Mouse (Mus musculus) embryonic facial prominence, embryonic 12.5 days (tissue): Measurements from ENCODE around the gene Lacc1. TPM values are rescaled to one million over a fixed set of nuclear protein-coding genes. Genes with fewer than 3 reads are reported as not detected.

Experiments used
- ATAC-seq: fragments of 200-750 bp; cut with Nextera tagmentation; 2 replicates; pipeline ENCODE4 v1.8.0; 2017; ENCODE audit not compliant: insufficient number of reproducible peaks, insufficient read depth, low FRiP score, low TSS enrichment
- H3K27ac ChIP-seq: fragments of 300-500 bp; sonication (generic); 2 replicates; pipeline ENCODE4 v1.5.1; 2016; ENCODE audit warnings: mild to moderate bottlenecking
- H3K27me3 ChIP-seq: fragments of 300-500 bp; sonication (generic); 2 replicates; pipeline ENCODE4 v1.6.1; 2016; ENCODE audit warnings: mild to moderate bottlenecking, moderate library complexity
- H3K36me3 ChIP-seq: fragments of 300-500 bp; sonication (generic); 2 replicates; pipeline ENCODE4 v1.6.1; 2016; ENCODE audit warnings: mild to moderate bottlenecking
- H3K4me1 ChIP-seq: fragments of 300-500 bp; sonication (generic); 2 replicates; pipeline ENCODE4 v1.6.1; 2016
- H3K4me2 ChIP-seq: fragments of 300-500 bp; sonication (generic); replicated peaks from 2 replicates; pipeline ENCODE4 v1.6.1; 2016; ENCODE audit warnings: mild to moderate bottlenecking, moderate library complexity
- H3K4me3 ChIP-seq: fragments of 300-500 bp; sonication (generic); 2 replicates; pipeline ENCODE4 v1.5.1; 2016; ENCODE audit warnings: mild to moderate bottlenecking
- H3K9ac ChIP-seq: fragments of 300-500 bp; sonication (generic); 2 replicates; pipeline ENCODE4 v1.6.1; 2016; ENCODE audit warnings: mild to moderate bottlenecking, moderate library complexity
- H3K9me3 ChIP-seq: fragments of 300-500 bp; sonication (generic); 2 replicates; pipeline ENCODE4 v1.6.1; 2016; ENCODE audit warnings: mild to moderate bottlenecking, moderate library complexity
- WGBS: fragments of 180-500 bp; shearing (Covaris S2); methylation state at CpG from one replicate; pipeline ENCODE4 v1.1.7; 2016; 5-methylcytosine and 5-hydroxymethylcytosine counted together
- polyA plus RNA-seq: library from polyadenylated mRNA; unstranded; fragments of >200 nt; fragmentation: Nextera tagmentation; extraction: Ambion mirVana; gene quantifications from 2 replicates; pipeline ENCODE4 v1.2.1, GENCODE M21; 2016

Gene Lacc1
- 9.1 TPM in 2 replicates for polyA plus RNA-seq

DNA sequence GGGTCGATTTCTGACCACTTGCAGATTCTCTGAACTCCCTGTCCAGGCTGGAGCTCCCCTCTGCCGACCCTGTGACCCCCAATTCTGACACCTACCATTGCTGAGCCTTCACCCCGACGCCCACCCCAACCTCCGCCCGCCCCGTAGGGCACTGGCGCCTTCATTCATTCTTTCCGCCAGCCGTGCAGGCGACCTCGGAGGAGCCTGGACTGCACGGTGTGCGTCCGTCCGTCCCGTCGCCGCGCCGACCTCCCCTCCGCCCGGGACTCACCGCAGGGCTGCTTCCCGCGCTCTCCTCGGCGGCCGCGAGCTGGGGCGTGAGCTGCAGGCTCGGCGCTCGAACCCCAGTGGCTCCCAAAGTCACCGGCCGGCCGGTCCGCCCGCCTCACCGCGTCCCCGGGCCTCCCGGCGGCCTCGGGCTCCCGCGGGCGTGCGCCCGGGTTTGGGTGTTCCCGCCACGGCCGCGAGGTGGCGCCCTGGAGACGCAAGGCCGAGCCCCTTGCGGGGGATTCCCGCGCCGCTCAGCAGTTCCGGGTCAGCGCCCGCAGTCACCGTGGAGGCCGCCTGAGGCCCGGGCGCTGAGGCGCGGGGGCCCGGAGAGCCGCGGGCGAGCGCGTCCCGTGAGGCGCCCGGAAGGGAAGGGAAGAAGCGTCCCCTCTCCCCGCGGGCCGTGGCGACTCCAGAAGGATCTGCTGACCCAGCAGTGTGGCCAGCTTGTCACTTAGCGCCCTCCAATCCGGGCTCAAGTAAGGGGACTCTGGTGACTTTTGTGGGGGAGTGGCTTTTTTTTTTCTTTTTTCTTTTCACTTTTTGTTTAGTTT, at the start of gene Lacc1, which contains the start of gene Ccdc122:
Lacc1 (minus strand) TSS at position 679 of the 821 bp plus-strand sequence.
Ccdc122 (plus strand) TSS at position 547 of the 821 bp plus-strand sequence.
- ATAC-seq, result peak; percentile 69; the same call in 1 of the 2 replicates
- Histone ChIP-seq H3K27me3 (no peaks in the 10 kb centered on the region), H3K4me2 (peak within 1 kb of the TSS; percentile 81), H3K4me3 (peak within 1 kb of the TSS; percentile 58), H3K27ac (no peak within 1 kb of the TSS), H3K9me3 (no peaks in the 10 kb centered on the region), H3K9ac (peak within 1 kb of the TSS; percentile 74), H3K36me3 (no peaks in the 10 kb centered on the region), H3K4me1 (peaks cover 7% of the 10 kb centered on the region; the same call in 1 of the 2 replicates)
- WGBS, result 1% methylated on average over 80 of the region's 86 CpGs

DNA sequence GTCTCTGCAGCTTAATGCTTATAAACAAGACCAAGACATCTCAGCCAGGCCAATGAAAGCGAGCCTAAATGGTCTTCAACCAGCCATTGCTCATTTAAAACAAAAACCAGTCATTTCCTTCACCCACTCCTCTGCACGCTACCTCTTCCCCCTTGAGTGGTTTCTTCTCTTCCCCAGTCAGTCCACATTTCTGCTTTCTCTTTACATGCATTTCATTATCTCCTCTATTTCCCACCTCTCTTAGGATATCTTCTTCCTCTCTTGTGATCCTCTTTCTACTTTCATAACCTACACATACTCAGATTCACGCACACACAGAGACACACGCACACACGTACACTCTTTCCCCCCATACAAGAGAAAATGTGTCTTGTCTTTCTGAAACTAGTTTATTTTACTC, 44.5 kb upstream of the Lacc1 start:
- no peak for ATAC-seq
- H3K27me3 ChIP-seq, result no peaks in the 10 kb centered on the region
- no peak overlapping the region for H3K4me2 ChIP-seq
- no peak overlapping the region for H3K27ac ChIP-seq
- 92% methylated on average over 5 of the region's 5 CpGs for WGBS
- H3K4me1 ChIP-seq, result no peaks in the 10 kb centered on the region
- H3K9me3 ChIP-seq, result no peaks in the 10 kb centered on the region
- no peaks in the 10 kb centered on the region for H3K36me3 ChIP-seq
- H3K4me3 ChIP-seq, result no peak overlapping the region
- H3K9ac ChIP-seq, result no peak overlapping the region

DNA sequence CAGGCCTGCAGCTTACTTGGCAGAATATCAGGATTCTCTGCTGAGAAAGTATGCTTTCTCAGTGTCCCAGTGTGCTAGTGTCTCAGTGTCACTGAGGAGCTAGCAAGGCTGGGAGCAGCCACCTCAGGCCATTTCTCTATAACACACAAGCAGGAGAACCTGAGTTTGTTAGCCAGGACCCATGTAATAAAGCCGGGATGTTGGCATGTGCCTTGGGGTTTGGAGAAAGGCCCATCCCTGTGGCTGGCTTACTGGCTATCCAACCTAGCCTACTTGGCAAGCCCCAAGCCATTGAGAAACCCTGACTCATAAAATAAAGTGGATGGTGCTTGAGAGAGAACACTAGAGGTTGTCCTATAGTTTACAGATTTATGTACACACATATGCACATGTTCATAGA, 32.7 kb upstream of the Lacc1 start:
- WGBS, result 87% methylated on average over 1 of the region's 1 CpGs
- Histone ChIP-seq H3K9ac (no peak overlapping the region), H3K27ac (no peak overlapping the region), H3K36me3 (no peaks in the 10 kb centered on the region), H3K4me3 (no peak overlapping the region), H3K4me1 (no peaks in the 10 kb centered on the region), H3K9me3 (no peaks in the 10 kb centered on the region), H3K27me3 (no peaks in the 10 kb centered on the region), H3K4me2 (no peak overlapping the region)
- no peak for ATAC-seq

DNA sequence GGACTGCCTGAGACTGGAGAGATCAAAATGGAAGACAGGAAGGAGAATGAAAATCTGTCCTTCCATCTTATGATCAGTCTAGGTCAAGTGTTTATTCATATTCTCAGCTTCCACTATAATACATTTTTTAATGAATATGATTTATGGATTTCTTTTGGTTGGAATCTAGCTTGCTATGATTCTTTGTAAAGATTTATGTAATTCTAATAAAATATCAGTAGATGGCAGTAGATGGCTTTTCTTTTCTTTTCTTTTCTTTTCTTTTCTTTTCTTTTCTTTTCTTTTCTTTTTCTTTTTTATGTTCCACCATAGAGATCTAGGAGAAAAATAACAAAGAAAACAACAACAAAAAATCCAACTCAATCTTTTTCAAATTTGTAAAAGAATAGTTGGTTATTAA, 16.6 kb upstream of the Lacc1 start:
- Histone ChIP-seq H3K27ac (no peak overlapping the region), H3K4me1 (no peaks in the 10 kb centered on the region), H3K36me3 (no peaks in the 10 kb centered on the region), H3K4me3 (no peak overlapping the region), H3K9me3 (no peaks in the 10 kb centered on the region), H3K4me2 (no peak overlapping the region), H3K27me3 (no peaks in the 10 kb centered on the region), H3K9ac (no peak overlapping the region)
- ATAC-seq, result no peak

DNA sequence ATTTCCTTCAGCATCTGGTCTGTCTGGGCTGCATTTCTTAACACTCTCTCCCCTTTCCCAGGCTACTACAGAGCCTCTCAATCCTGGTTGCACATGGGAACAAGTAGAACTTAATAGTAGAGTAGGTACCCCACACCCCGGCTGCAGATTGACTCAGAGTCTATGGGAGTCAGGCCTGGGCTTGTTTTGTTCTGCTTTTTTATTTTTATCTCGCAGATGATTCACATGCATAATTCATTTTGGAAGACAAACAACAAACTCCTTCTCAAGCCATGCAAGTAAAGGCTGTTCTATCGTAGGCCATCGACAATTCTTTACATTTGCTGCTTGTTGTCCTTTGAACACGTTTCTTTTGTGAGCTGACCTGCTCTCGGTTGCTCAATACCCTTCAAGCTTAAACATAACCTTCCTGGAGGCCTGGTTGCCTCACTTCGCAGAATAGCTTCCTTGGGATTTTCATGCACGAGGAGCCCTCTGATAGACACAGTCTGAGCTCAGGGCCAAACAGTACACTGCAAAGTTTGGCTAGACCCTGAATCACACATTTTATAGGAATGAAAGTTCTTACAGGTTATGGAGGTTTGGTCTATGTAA, 1.2 kb upstream of the Lacc1 start:
- no peaks in the 10 kb centered on the region for H3K36me3 ChIP-seq
- no peak overlapping the region for H3K9ac ChIP-seq
- WGBS, result 84% methylated on average over 8 of the region's 8 CpGs
- no peaks in the 10 kb centered on the region for H3K9me3 ChIP-seq
- ATAC-seq, result no peak
- H3K4me2 ChIP-seq, result no peak overlapping the region
- no peak overlapping the region for H3K4me3 ChIP-seq
- no peak overlapping the region for H3K27ac ChIP-seq
- H3K4me1 ChIP-seq, result peaks cover 7% of the 10 kb centered on the region; the same call in 1 of the 2 replicates
- no peaks in the 10 kb centered on the region for H3K27me3 ChIP-seq

DNA sequence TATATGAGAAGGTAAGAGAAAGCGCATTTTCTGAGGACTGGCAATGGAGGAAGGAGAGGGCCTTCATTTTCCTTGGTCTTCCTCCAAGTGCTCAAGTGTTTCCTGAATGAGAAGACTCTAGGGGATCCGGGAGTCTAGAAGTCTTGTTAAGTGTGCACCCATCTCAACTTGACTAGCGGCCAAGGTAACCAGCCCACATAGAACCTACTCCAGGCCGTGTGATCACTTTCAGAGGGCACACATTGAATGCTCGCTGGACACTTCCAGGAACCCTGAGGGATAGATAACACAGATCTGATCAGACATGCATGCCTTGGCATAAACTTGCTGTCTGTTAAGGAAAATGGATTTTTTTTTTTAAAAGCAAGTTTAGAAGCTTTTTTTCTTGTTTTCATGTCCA, 626 bp upstream of the Lacc1 start:
- no peak overlapping the region for H3K27ac ChIP-seq
- 86% methylated on average over 5 of the region's 5 CpGs for WGBS
- H3K4me3 ChIP-seq, result no peak overlapping the region
- H3K4me2 ChIP-seq, result no peak overlapping the region
- no peaks in the 10 kb centered on the region for H3K9me3 ChIP-seq
- no peaks in the 10 kb centered on the region for H3K36me3 ChIP-seq
- no peak for ATAC-seq
- no peaks in the 10 kb centered on the region for H3K27me3 ChIP-seq
- H3K4me1 ChIP-seq, result peaks cover 7% of the 10 kb centered on the region; the same call in 1 of the 2 replicates
- no peak overlapping the region for H3K9ac ChIP-seq

DNA sequence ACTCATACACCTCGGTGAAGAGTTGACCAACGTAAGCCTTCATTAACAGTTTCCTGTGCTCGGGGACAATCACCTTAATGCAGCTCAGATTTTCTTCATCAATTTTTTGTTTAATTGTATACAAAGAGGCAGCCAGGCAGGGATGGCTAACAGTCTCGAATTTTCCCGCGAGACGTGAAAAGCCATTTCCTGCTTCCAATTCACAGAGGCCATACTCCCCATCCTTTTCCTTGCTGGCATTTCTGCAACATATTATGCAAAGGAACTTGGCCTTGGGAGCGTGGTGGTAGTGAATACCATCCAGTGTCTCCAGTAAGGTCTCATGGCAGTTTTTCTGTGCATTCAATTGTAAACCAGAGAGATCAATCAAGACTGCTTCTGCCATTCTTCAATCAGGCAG, 1.7 kb downstream of the Lacc1 start:
- Histone ChIP-seq H3K36me3 (no peaks in the 10 kb centered on the region), H3K4me2 (no peak overlapping the region), H3K4me1 (peaks cover 7% of the 10 kb centered on the region; the same call in 1 of the 2 replicates), H3K9ac (no peak overlapping the region), H3K4me3 (no peak overlapping the region), H3K9me3 (no peaks in the 10 kb centered on the region), H3K27ac (no peak overlapping the region), H3K27me3 (no peaks in the 10 kb centered on the region)
- no peak for ATAC-seq
- 76% methylated on average over 8 of the region's 8 CpGs for WGBS

DNA sequence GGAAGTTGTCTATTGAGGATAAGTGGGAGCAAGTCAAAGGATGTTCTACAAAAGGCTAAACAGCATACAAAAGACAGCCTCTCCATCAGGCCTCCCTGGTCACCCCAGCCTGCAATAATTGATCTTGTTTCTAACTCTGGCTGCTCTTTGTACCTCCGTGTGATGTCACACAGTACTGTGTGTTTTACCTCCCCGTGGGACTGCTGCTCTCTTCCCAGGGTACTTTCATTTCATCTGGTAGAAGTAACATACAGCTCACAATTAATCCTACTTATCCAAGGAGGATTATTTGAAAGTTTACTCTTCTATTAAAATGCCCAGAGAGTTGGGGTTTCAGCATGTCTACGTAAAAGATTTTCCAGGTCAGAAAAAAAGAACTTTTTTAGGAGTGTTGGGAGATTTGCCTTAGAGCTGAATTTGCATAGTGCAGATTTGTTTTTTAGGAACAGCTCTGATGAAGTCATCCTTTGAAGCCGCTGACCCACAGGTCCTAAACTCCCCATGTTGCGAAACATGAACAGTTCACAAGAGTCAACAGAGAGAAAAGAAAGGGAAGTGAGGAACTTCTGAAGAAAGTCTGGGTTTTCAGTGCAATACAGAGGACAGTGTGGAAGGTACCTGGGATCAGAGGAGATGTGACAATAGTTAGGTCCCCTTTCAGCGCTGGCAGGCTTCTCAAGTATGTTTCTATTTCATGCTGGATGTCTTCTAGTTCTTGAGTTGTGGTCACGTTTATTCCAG, 2.4 kb downstream of the Lacc1 start:
- Histone ChIP-seq H3K4me3 (no peak overlapping the region), H3K9ac (no peak overlapping the region), H3K4me1 (peaks cover 11% of the 10 kb centered on the region; the same call in 1 of the 2 replicates), H3K4me2 (no peak overlapping the region), H3K36me3 (no peaks in the 10 kb centered on the region), H3K9me3 (no peaks in the 10 kb centered on the region), H3K27me3 (no peaks in the 10 kb centered on the region), H3K27ac (no peak overlapping the region)
- ATAC-seq, result no peak
- 63% methylated on average over 7 of the region's 7 CpGs for WGBS

DNA sequence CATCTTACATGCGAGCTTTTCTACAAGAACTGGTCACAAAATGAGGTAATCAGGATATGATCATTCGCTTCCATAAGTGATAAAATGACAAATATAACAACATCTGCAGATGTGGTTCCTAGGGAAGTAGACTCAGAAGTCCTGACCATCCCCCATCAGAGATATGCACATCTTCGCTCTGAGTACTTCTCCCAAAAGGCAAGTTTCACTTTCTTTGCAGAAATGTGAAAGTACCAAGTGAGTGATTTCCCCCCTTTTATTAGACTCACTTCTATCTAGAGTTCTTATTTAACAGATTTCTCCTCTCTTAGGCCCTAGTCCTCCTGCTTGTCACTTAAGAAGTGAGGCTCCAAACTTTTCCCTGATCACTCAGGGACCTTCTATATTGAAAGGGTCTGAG, 3.3 kb downstream of the Lacc1 start:
- no peak for ATAC-seq
- no peak overlapping the region for H3K4me2 ChIP-seq
- no peak overlapping the region for H3K9ac ChIP-seq
- no peaks in the 10 kb centered on the region for H3K36me3 ChIP-seq
- WGBS, result 92% methylated on average over 3 of the region's 3 CpGs
- no peak overlapping the region for H3K4me3 ChIP-seq
- no peaks in the 10 kb centered on the region for H3K27me3 ChIP-seq
- no peak overlapping the region for H3K27ac ChIP-seq
- peaks cover 14% of the 10 kb centered on the region; the same call in 1 of the 2 replicates for H3K4me1 ChIP-seq
- H3K9me3 ChIP-seq, result no peaks in the 10 kb centered on the region

DNA sequence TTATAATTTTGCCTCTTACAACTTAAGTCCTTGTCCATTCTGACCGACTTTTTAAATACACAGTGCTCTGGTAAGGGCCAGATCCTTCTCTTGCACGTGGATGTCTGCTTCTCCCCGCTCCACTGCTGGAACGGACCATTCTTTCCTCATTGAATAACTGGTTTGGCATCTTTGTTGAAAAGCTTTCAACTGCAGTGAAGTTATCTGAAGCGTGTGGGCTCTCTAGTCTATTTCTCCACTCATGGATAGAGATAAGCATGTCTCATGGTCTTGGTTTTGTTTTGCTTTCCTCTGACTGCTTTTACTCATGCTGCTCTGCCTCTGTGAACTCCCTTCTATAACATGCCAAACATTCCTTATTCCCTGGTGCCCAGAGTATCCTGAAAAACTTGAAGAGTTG, 4.3 kb downstream of the Lacc1 start:
- no peaks in the 10 kb centered on the region for H3K27me3 ChIP-seq
- H3K27ac ChIP-seq, result no peak overlapping the region
- no peak for ATAC-seq
- H3K4me2 ChIP-seq, result no peak overlapping the region
- 70% methylated on average over 5 of the region's 5 CpGs for WGBS
- no peaks in the 10 kb centered on the region for H3K9me3 ChIP-seq
- no peaks in the 10 kb centered on the region for H3K36me3 ChIP-seq
- peaks cover 14% of the 10 kb centered on the region; the same call in 1 of the 2 replicates for H3K4me1 ChIP-seq
- no peak overlapping the region for H3K9ac ChIP-seq
- no peak overlapping the region for H3K4me3 ChIP-seq

DNA sequence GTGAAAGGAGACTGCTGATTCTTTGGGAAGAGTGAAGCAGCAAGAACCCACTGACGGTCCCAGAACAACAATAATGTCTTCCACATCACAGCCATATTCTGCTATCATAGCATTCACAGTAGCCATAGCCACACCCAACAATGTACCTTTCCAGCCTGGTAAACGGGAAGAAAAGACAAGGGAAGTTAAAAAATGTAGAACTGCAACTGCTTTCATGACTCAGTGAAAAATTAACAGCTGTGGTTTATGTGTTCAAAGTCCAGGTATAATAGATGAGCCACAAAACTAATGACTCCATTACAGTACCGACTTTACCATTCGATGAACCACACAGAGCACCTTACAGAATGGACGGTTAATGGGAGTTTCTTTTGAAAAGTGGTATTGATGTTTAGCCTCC, 5.9 kb downstream of the Lacc1 start:
- H3K27ac ChIP-seq, result no peak overlapping the region
- H3K27me3 ChIP-seq, result no peaks in the 10 kb centered on the region
- peaks cover 14% of the 10 kb centered on the region; the same call in 1 of the 2 replicates for H3K4me1 ChIP-seq
- ATAC-seq, result no peak
- no peak overlapping the region for H3K4me2 ChIP-seq
- no peak overlapping the region for H3K4me3 ChIP-seq
- 86% methylated on average over 5 of the region's 5 CpGs for WGBS
- H3K9me3 ChIP-seq, result no peaks in the 10 kb centered on the region
- H3K36me3 ChIP-seq, result no peaks in the 10 kb centered on the region
- H3K9ac ChIP-seq, result no peak overlapping the region
